ENCODE assay signal across 8 mouse cellular contexts in the genomic region with DNA sequence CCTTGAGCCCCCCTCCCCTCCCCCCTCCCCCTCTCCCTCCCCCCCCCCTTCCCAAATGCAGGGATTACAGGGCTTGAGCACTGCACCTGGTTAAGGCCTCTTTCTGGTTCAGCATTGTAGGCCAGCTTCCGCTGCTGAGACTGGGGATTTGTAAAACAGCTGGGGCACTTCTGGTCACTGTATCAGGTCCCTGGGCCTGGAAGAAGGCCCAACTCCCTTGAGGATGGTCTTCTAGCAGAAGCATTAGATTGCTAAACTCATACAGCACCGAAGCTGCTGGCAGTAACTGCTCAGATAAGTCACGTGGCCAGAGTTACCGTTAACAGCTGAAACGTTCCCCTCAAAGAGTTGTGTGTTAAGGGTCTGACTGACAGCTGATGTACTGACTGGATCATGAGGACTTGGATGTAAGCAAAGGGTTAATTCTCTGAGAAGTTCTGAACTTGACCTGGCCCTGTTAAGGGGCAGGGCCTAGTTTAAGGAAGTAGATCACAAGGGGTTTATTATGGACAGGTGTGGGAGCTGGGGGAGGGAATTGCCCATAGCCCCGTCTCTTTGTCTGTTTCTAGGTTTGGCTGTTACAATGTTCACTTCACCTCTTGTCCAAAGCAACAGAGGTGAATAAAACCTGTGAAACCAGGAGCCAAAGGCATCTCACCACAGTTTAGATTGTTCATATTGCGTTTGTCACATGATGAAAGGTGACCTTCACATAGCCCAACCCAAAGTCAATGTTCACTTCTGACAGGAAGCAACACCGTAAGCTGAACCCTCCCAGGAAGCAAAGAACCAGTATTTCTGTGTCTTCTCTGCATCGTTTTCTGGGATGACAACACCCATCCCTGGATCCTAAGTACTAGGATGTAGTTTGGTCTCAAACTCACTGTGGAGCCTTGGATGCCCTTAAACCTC. TPM values are rescaled to one million over a fixed set of nuclear protein-coding genes. Genes with fewer than 3 reads are reported as not detected.
DNase-seq lines count a peak whose midpoint lies in the region; ATAC-seq and TF ChIP-seq lines count a peak whose summit lies in the region.
"Had no signal": no experiment of that assay in that cellular context is flagged by ENCODE, and none has a peak within 500 bp of the region (broad histone marks: within the 10 kb centered on the region; RNA-seq: fewer than 3 reads in every experiment).

No protein-coding gene starts in this region.

- no peaks in the 10 kb centered on the region for H3K9me3 ChIP-seq in lung, embryonic 16.5 days (ENCODE audit: control insufficient read depth, low read length)
- no peaks in the 10 kb centered on the region for H3K9me3 ChIP-seq in embryonic facial prominence, embryonic 12.5 days
- H3K9me3 ChIP-seq in heart, embryonic 16.5 days (replicated peaks; ENCODE audit: control insufficient read depth, low read length), result no peaks in the 10 kb centered on the region

- no peaks in the 10 kb centered on the region for H3K36me3 ChIP-seq in lung, embryonic 16.5 days (ENCODE audit: control insufficient read depth, insufficient read depth, low read length)
- no peaks in the 10 kb centered on the region for H3K36me3 ChIP-seq in embryonic facial prominence, embryonic 12.5 days
- H3K36me3 ChIP-seq in heart, embryonic 16.5 days (ENCODE audit: control insufficient read depth, insufficient read depth), result no peaks in the 10 kb centered on the region
- H3K36me3 ChIP-seq in myocyte (ENCODE audit: control insufficient read depth, insufficient read depth), result no peaks in the 10 kb centered on the region

- peak; percentile 51 for ATAC-seq in lung, embryonic 16.5 days (ENCODE audit: low read depth)
- ATAC-seq in embryonic facial prominence, embryonic 12.5 days (ENCODE audit: insufficient number of reproducible peaks, insufficient read depth, low FRiP score, low TSS enrichment), result peak; percentile 35
- 0 out of 2 replicates have a peak, but pooled peaks have one; percentile 6 for ATAC-seq in heart, embryonic 16.5 days (replicated peaks; ENCODE audit: extremely low read depth, insufficient read depth, low FRiP score)

- no peaks in the 10 kb centered on the region for H3K27me3 ChIP-seq in lung, embryonic 16.5 days (ENCODE audit: control insufficient read depth, insufficient read depth, low read depth, low read length)
- 0 out of 2 replicates have a peak, but pooled peaks cover 6% of the 10 kb centered on the region for H3K27me3 ChIP-seq in embryonic facial prominence, embryonic 12.5 days
- H3K27me3 ChIP-seq in heart, embryonic 16.5 days (ENCODE audit: control insufficient read depth, insufficient read depth, low read length), result no peaks in the 10 kb centered on the region
- H3K27me3 ChIP-seq in myocyte (ENCODE audit: control insufficient read depth, insufficient read depth, insufficient read length), result no peaks in the 10 kb centered on the region

- H3ac ChIP-seq in myocyte (ENCODE audit: control insufficient read depth, insufficient read length), result no peak overlapping the region

- peaks cover 15% of the 10 kb centered on the region for H3K4me1 ChIP-seq in lung, embryonic 16.5 days (replicated peaks; ENCODE audit: control insufficient read depth, insufficient read depth, low read length)
- peaks cover 38% of the 10 kb centered on the region for H3K4me1 ChIP-seq in embryonic facial prominence, embryonic 12.5 days
- peaks cover 13% of the 10 kb centered on the region for H3K4me1 ChIP-seq in heart, embryonic 16.5 days (ENCODE audit: control insufficient read depth, insufficient read depth, low read length)

- no peak overlapping the region for H3K9ac ChIP-seq in lung, embryonic 16.5 days (ENCODE audit: low read length)
- peak overlapping the region; percentile 17; the same call in 1 of the 2 replicates for H3K9ac ChIP-seq in embryonic facial prominence, embryonic 12.5 days
- H3K9ac ChIP-seq in heart, embryonic 16.5 days (ENCODE audit: low read length), result no peak overlapping the region

- WGBS in lung, embryonic 16.5 days, result 41% methylated on average over 9 of the region's 9 CpGs
- WGBS in embryonic facial prominence, embryonic 12.5 days, result 29% methylated on average over 9 of the region's 9 CpGs
- 50% methylated on average over 9 of the region's 9 CpGs for WGBS in heart, embryonic 16.5 days

- no peak overlapping the region for H3K4me2 ChIP-seq in lung, embryonic 16.5 days (ENCODE audit: low read depth, low read length)
- no peak overlapping the region for H3K4me2 ChIP-seq in embryonic facial prominence, embryonic 12.5 days (replicated peaks)
- H3K4me2 ChIP-seq in heart, embryonic 16.5 days (ENCODE audit: low read depth, low read length), result no peak overlapping the region
- no peak overlapping the region for H3K4me2 ChIP-seq in myocyte (ENCODE audit: low read depth)

- no peak overlapping the region for H3K27ac ChIP-seq in lung, embryonic 16.5 days (ENCODE audit: low read length)
- H3K27ac ChIP-seq in embryonic facial prominence, embryonic 12.5 days, result 0 out of 2 replicates have a peak overlapping the region, but pooled peaks have one; percentile 50
- H3K27ac ChIP-seq in heart, embryonic 16.5 days (ENCODE audit: low read length), result no peak overlapping the region

- no peak for TF ChIP-seq POLR2A in myocyte (IDR thresholded peaks at IDR 0.05; ENCODE audit: insufficient read length, low read depth)

- no peak for DNase-seq in lung, adult 18-20 months
- no peak for DNase-seq in spleen, postnatal 4 days (ENCODE audit: low spot score in 2 of 2)
- DNase-seq in right cerebral cortex, postnatal 10 days (ENCODE audit: low spot score in 2 of 2), result no peak
- DNase-seq: thymus, postnatal 36 days had no signal

- H3K79me2 ChIP-seq in myocyte (ENCODE audit: control insufficient read depth, insufficient read depth), result no peaks in the 10 kb centered on the region

- H3K4me3 ChIP-seq in lung, embryonic 16.5 days (ENCODE audit: low read length), result no peak overlapping the region
- no peak overlapping the region for H3K4me3 ChIP-seq in embryonic facial prominence, embryonic 12.5 days
- H3K4me3 ChIP-seq in heart, embryonic 16.5 days (ENCODE audit: low read length), result no peak overlapping the region
- no peak overlapping the region for H3K4me3 ChIP-seq in myocyte

TF ChIP-seq in myocyte, 11 proteins besides CTCF, POLR2A, EP300 and RAD21:
- TF ChIP-seq USF1 (IDR thresholded peaks at IDR 0.05; ENCODE audit: low read depth) (no peak), SRF (IDR thresholded peaks at IDR 0.05; ENCODE audit: control insufficient read depth, insufficient read length, low read depth) (no peak), MYOG (IDR thresholded peaks at IDR 0.05; ENCODE audit: control insufficient read depth in 1 of 3, insufficient read depth in 1 of 3, insufficient read length in 2 of 3, low read depth in 2 of 3) (peak in 2 of 3 experiments; percentile 13 to 62), REST (IDR thresholded peaks at IDR 0.05; ENCODE audit: insufficient read depth, insufficient read length) (no peak), TCF12 (IDR thresholded peaks at IDR 0.05; ENCODE audit: insufficient read depth, poor library complexity, severe bottlenecking) (no peak), E2F4 (IDR thresholded peaks at IDR 0.05; ENCODE audit: insufficient read depth) (no peak), MYOD1 (IDR thresholded peaks at IDR 0.05; ENCODE audit: control insufficient read depth in 1 of 3, insufficient read length in 2 of 3, low read depth in 2 of 3) (peak in 2 of 3 experiments; percentile 37 to 40), TCF3 (IDR thresholded peaks at IDR 0.05; ENCODE audit: insufficient read length, low read depth) (no peak), MAX (IDR thresholded peaks at IDR 0.05; ENCODE audit: low read depth) (no peak)

RNA-seq across cellular contexts. Expression of a gene that starts 23.7 kb away (rescaled TPM):
- 37.6 and 40.1 TPM in 2 replicates for polyA plus RNA-seq in lung, embryonic 16.5 days (2015; fragmentation: Nextera tagmentation; extraction: Ambion mirVana)
- 79.5 and 80.6 TPM in 2 replicates for polyA plus RNA-seq in embryonic facial prominence, embryonic 12.5 days (2016; fragmentation: Nextera tagmentation; extraction: Ambion mirVana)
- 38.6 and 43.4 TPM in 2 replicates for polyA plus RNA-seq in heart, embryonic 16.5 days (2015; fragmentation: Nextera tagmentation; extraction: Ambion mirVana)
- polyA plus RNA-seq in myocyte (2012; fragmentation: generic; extraction: Trizol), result 67.2 TPM
